In genomic region chr9:118455188-118455845, GRCm38 (mm10) we compare ENCODE assay signal across 30 mouse cellular contexts. TPM values are rescaled to one million over a fixed set of nuclear protein-coding genes. Genes with fewer than 3 reads are reported as not detected.
DNase-seq lines count a peak whose midpoint lies in the region; ATAC-seq lines count a peak whose summit lies in the region.
"Had no signal": no experiment of that assay in that cellular context is flagged by ENCODE, and none has a peak within 500 bp of the region (broad histone marks: within the 10 kb centered on the region; RNA-seq: fewer than 3 reads in every experiment).

No protein-coding gene starts in this region.

- H3K4me3 ChIP-seq in forebrain, embryonic 15.5 days = no peak overlapping the region
- no peak overlapping the region for H3K4me3 ChIP-seq in forebrain, embryonic 11.5 days (ENCODE audit: low read depth, low read length)
- no peak overlapping the region for H3K4me3 ChIP-seq in kidney, embryonic 14.5 days (ENCODE audit: low read length)
- H3K4me3 ChIP-seq: embryonic facial prominence, embryonic 13.5 days; erythroblast, embryonic 14.5 days; heart, embryonic 10.5 days; intestine, embryonic 15.5 days; limb, embryonic 15.5 days; midbrain, embryonic 12.5 days had no signal

- no peak overlapping the region for H3K27ac ChIP-seq in forebrain, embryonic 15.5 days (replicated peaks)
- H3K27ac ChIP-seq in forebrain, embryonic 11.5 days (ENCODE audit: low read depth, low read length) = no peak overlapping the region
- no peak overlapping the region for H3K27ac ChIP-seq in kidney, embryonic 14.5 days (ENCODE audit: low read depth, low read length)
- H3K27ac ChIP-seq: embryonic facial prominence, embryonic 13.5 days; heart, embryonic 10.5 days; hindbrain, embryonic 14.5 days; intestine, embryonic 15.5 days; limb, embryonic 15.5 days; liver, embryonic 14.5 days; midbrain, embryonic 12.5 days had no signal

- peaks cover 7% of the 10 kb centered on the region for H3K4me1 ChIP-seq in forebrain, embryonic 15.5 days
- no peaks in the 10 kb centered on the region for H3K4me1 ChIP-seq in forebrain, embryonic 11.5 days (replicated peaks; ENCODE audit: control insufficient read depth, insufficient read depth, low read length)
- no peaks in the 10 kb centered on the region for H3K4me1 ChIP-seq in kidney, embryonic 14.5 days (ENCODE audit: control insufficient read depth, insufficient read depth, low read length)
- H3K4me1 ChIP-seq: embryonic facial prominence, embryonic 13.5 days; intestine, embryonic 15.5 days; midbrain, embryonic 12.5 days had no signal

- H3K4me2 ChIP-seq in forebrain, embryonic 15.5 days (replicated peaks) = no peak overlapping the region
- no peak overlapping the region for H3K4me2 ChIP-seq in forebrain, embryonic 11.5 days (ENCODE audit: low read depth, low read length, severe bottlenecking)
- H3K4me2 ChIP-seq in kidney, embryonic 14.5 days (replicated peaks; ENCODE audit: low read depth, low read length) = no peak overlapping the region
- H3K4me2 ChIP-seq: embryonic facial prominence, embryonic 13.5 days; hindbrain, embryonic 14.5 days; intestine, embryonic 15.5 days; limb, embryonic 15.5 days; midbrain, embryonic 12.5 days had no signal

- peaks cover 3% of the 10 kb centered on the region; the same call in 1 of the 2 replicates for H3K27me3 ChIP-seq in forebrain, embryonic 15.5 days
- no peaks in the 10 kb centered on the region for H3K27me3 ChIP-seq in forebrain, embryonic 11.5 days (ENCODE audit: control insufficient read depth, insufficient read depth, low read length)
- H3K27me3 ChIP-seq in kidney, embryonic 14.5 days (ENCODE audit: control insufficient read depth, insufficient read depth, low read length) = no peaks in the 10 kb centered on the region
- H3K27me3 ChIP-seq: intestine, embryonic 15.5 days; limb, embryonic 15.5 days had no signal

- DNase-seq in forebrain, embryonic 11.5 days (ENCODE audit: low spot score) = no peak
- DNase-seq in right cerebral cortex, postnatal 10 days (ENCODE audit: low spot score in 2 of 2) = peak; percentile 23 to 39
- DNase-seq in right cerebral cortex, adult 2 months (ENCODE audit: low spot score in 2 of 2) = no peak
- peak; percentile 29 to 36 for DNase-seq in layer of hippocampus, adult 8-10 months (ENCODE audit: low spot score in 2 of 2)
- DNase-seq in thymus, postnatal 25 days = no peak
- DNase-seq: adrenal gland, postnatal 36 days; cerebellum, adult 2 months; cerebellum, postnatal 25 days; embryo, embryonic 11 days; heart, postnatal 4 days; kidney, adult 9 months; kidney, postnatal 25 days; lung, postnatal 14 days; right cerebral cortex, postnatal 25 days; spleen, adult 18-20 months; thymus, postnatal 36 days had no signal

- no peak overlapping the region for H3K9ac ChIP-seq in forebrain, embryonic 15.5 days (replicated peaks)
- H3K9ac ChIP-seq in forebrain, embryonic 11.5 days (ENCODE audit: low read length) = no peak overlapping the region
- H3K9ac ChIP-seq in kidney, embryonic 14.5 days (ENCODE audit: low read depth, low read length) = no peak overlapping the region
- H3K9ac ChIP-seq: embryonic facial prominence, embryonic 13.5 days; hindbrain, embryonic 14.5 days; intestine, embryonic 15.5 days; limb, embryonic 15.5 days; liver, embryonic 14.5 days; midbrain, embryonic 12.5 days had no signal

- peak; percentile 88 for ATAC-seq in forebrain, embryonic 15.5 days (replicated peaks)
- ATAC-seq in forebrain, embryonic 11.5 days (replicated peaks; ENCODE audit: low FRiP score) = no peak
- ATAC-seq in kidney, embryonic 14.5 days (ENCODE audit: low FRiP score, low TSS enrichment) = no peak
- ATAC-seq in inflammation-experienced regulatory T-cells, adult 6 months = no peak
- ATAC-seq: CD4-positive, CD25-positive, alpha-beta regulatory T cell, adult 4 months; intestine, embryonic 15.5 days had no signal

- no peaks in the 10 kb centered on the region for H3K9me3 ChIP-seq in forebrain, embryonic 15.5 days
- no peaks in the 10 kb centered on the region for H3K9me3 ChIP-seq in forebrain, embryonic 11.5 days (ENCODE audit: control insufficient read depth, low read length)
- H3K9me3 ChIP-seq in kidney, embryonic 14.5 days (ENCODE audit: control insufficient read depth, low read length) = no peaks in the 10 kb centered on the region
- H3K9me3 ChIP-seq: embryonic facial prominence, embryonic 13.5 days; heart, embryonic 10.5 days; intestine, embryonic 15.5 days; limb, embryonic 15.5 days; midbrain, embryonic 12.5 days had no signal

- H3K36me3 ChIP-seq in forebrain, embryonic 15.5 days = no peaks in the 10 kb centered on the region
- H3K36me3 ChIP-seq in forebrain, embryonic 11.5 days (ENCODE audit: control insufficient read depth, insufficient read depth, low read length) = no peaks in the 10 kb centered on the region
- no peaks in the 10 kb centered on the region for H3K36me3 ChIP-seq in kidney, embryonic 14.5 days (ENCODE audit: control insufficient read depth, insufficient read depth, low read length)
- H3K36me3 ChIP-seq: embryonic facial prominence, embryonic 13.5 days; heart, embryonic 10.5 days; intestine, embryonic 15.5 days; limb, embryonic 15.5 days; midbrain, embryonic 12.5 days had no signal

- WGBS in forebrain, embryonic 15.5 days = 50% methylated on average over 9 of the region's 9 CpGs
- 83% methylated on average over 9 of the region's 9 CpGs for WGBS in forebrain, embryonic 11.5 days
- 57% methylated on average over 9 of the region's 9 CpGs for WGBS in kidney, embryonic 14.5 days

RNA-seq across cellular contexts. Expression of gene Eomes, which starts 22.7 kb away (rescaled TPM):
- 28.3 and 33.9 TPM in 2 replicates for polyA plus RNA-seq in forebrain, embryonic 15.5 days (2015; fragmentation: Nextera tagmentation; extraction: Ambion mirVana)
- polyA plus RNA-seq in forebrain, embryonic 11.5 days (2014; fragmentation: Nextera tagmentation; extraction: Ambion mirVana) = 22.9 and 25.8 TPM in 2 replicates
- total RNA-seq in layer of hippocampus, adult 8-10 months (2022) = under 1 TPM in 2 of 4 experiments, not detected in 2; 0.12 to 0.20 TPM
- not detected in 2 replicates for polyA plus RNA-seq in kidney, embryonic 14.5 days (2014; fragmentation: Nextera tagmentation; extraction: Ambion mirVana)
- polyA plus RNA-seq in inflammation-experienced regulatory T-cells, adult 6 months (2017; shearing (Covaris generic)) = 10 to 100 TPM in 1 of 3 experiments, under 1 TPM in 2; 0.16 to 10.9 (median 0.62) TPM
- total RNA-seq: gastrocnemius, adult 8-10 months; heart, postnatal 4 days had no signal
- polyA plus RNA-seq: erythroblast, embryonic 14.5 days; neural tube, embryonic 11.5 days had no signal

RNA-seq across cellular contexts. Expression of gene Golga4, which starts 50.8 kb away (rescaled TPM):
- 53.4 and 59.3 TPM in 2 replicates for polyA plus RNA-seq in forebrain, embryonic 15.5 days (2015; fragmentation: Nextera tagmentation; extraction: Ambion mirVana)
- 60.8 and 66.8 TPM in 2 replicates for polyA plus RNA-seq in forebrain, embryonic 11.5 days (2014; fragmentation: Nextera tagmentation; extraction: Ambion mirVana)
- 100 to 1,000 TPM in 1 of 4 experiments, 10 to 100 TPM in 3; 89.7 to 102 (median 93.2) TPM for total RNA-seq in layer of hippocampus, adult 8-10 months (2022)
- 54.5 and 70.7 TPM in 2 replicates for polyA plus RNA-seq in kidney, embryonic 14.5 days (2014; fragmentation: Nextera tagmentation; extraction: Ambion mirVana)
- polyA plus RNA-seq in inflammation-experienced regulatory T-cells, adult 6 months (2017; shearing (Covaris generic)) = 10 to 100 TPM; 19.4 to 33.8 (median 29.9) TPM

Comparison
In these comparisons a context has a peak if more than half of its experiments do, and no peak if none do; other contexts are left out.
1. DNase-seq: peak in right cerebral cortex, postnatal 10 days (2 of 2) and layer of hippocampus, adult 8-10 months (2 of 2); none in forebrain, embryonic 11.5 days (single experiment), right cerebral cortex, adult 2 months (0 of 2) and thymus, postnatal 25 days (single experiment).